Mouse (Mus musculus): Measurements from ENCODE around the gene Creb5. TPM values are rescaled to one million over a fixed set of nuclear protein-coding genes. Genes with fewer than 3 reads are reported as not detected.
"Not testable (repeated sequence)": the region's sequence is repeated elsewhere in the genome, so short reads cannot be mapped to it uniquely, and the experiment has no call there.

Gene Creb5
- polyA plus RNA-seq, 1 experiment from 2014 or later = 4.2 TPM

GRCm38 (mm10) chr6:53397797-53398196, 110.7 kb downstream of the Creb5 start:
- no peaks in the 10 kb centered on the region for H3K27me3 ChIP-seq (ENCODE audit: control insufficient read depth, insufficient read depth, low read length)
- no peak for ATAC-seq (ENCODE audit: low FRiP score)
- no peak overlapping the region for H3K9ac ChIP-seq
- DNase-seq (ENCODE audit: low spot score) = no peak
- no peak overlapping the region for H3K27ac ChIP-seq
- H3K4me2 ChIP-seq (replicated peaks) = no peak overlapping the region
- WGBS = 57% methylated on average over 4 of the region's 4 CpGs
- no peaks in the 10 kb centered on the region for H3K9me3 ChIP-seq (ENCODE audit: control insufficient read depth, low read length)
- peaks cover 27% of the 10 kb centered on the region for H3K4me1 ChIP-seq (replicated peaks; ENCODE audit: control insufficient read depth, insufficient read depth, low read length)
- H3K4me3 ChIP-seq (replicated peaks; ENCODE audit: low read length) = no peak overlapping the region
- H3K36me3 ChIP-seq (replicated peaks; ENCODE audit: control insufficient read depth, insufficient read depth) = no peaks in the 10 kb centered on the region

- no peaks in the 10 kb centered on the region for H3K27me3 ChIP-seq (ENCODE audit: control insufficient read depth, insufficient read depth, low read length)
- 42% methylated on average over 18 of the region's 18 CpGs for WGBS
- no peak overlapping the region for H3K4me3 ChIP-seq (replicated peaks; ENCODE audit: low read length)
- no peaks in the 10 kb centered on the region for H3K36me3 ChIP-seq (replicated peaks; ENCODE audit: control insufficient read depth, insufficient read depth)
- no peak overlapping the region for H3K9ac ChIP-seq
- H3K4me2 ChIP-seq (replicated peaks) = no peak overlapping the region; the same call in 1 of the 2 replicates
- ATAC-seq (ENCODE audit: low FRiP score) = no peak
- no peaks in the 10 kb centered on the region for H3K9me3 ChIP-seq (ENCODE audit: control insufficient read depth, low read length)
- no peak for DNase-seq (ENCODE audit: low spot score)
- no peak overlapping the region for H3K27ac ChIP-seq
- H3K4me1 ChIP-seq (replicated peaks; ENCODE audit: control insufficient read depth, insufficient read depth, low read length) = peaks cover 27% of the 10 kb centered on the region
These were observed 111.4 kb downstream of the Creb5 start for GRCm38 (mm10) chr6:53398297-53399140.

- H3K27me3 ChIP-seq (ENCODE audit: control insufficient read depth, insufficient read depth, low read length) = no peaks in the 10 kb centered on the region
- H3K27ac ChIP-seq = no peak overlapping the region
- 0 out of 2 replicates have a peak, but pooled peaks cover 6% of the 10 kb centered on the region for H3K4me1 ChIP-seq (replicated peaks; ENCODE audit: control insufficient read depth, insufficient read depth, low read length)
- H3K9ac ChIP-seq = no peak overlapping the region
- no peak for DNase-seq (ENCODE audit: low spot score)
- 92% methylated on average over 6 of the region's 6 CpGs for WGBS
- no peak overlapping the region for H3K4me3 ChIP-seq (replicated peaks; ENCODE audit: low read length)
- no peak for ATAC-seq (ENCODE audit: low FRiP score)
- no peaks in the 10 kb centered on the region for H3K36me3 ChIP-seq (replicated peaks; ENCODE audit: control insufficient read depth, insufficient read depth)
- no peaks in the 10 kb centered on the region for H3K9me3 ChIP-seq (ENCODE audit: control insufficient read depth, low read length)
- H3K4me2 ChIP-seq (replicated peaks) = no peak overlapping the region
These were observed 114.3 kb downstream of the Creb5 start for GRCm38 (mm10) chr6:53401364-53401763.

- H3K4me2 ChIP-seq (replicated peaks); DNase-seq (ENCODE audit: low spot score); H3K9me3 ChIP-seq (ENCODE audit: control insufficient read depth, low read length); H3K27ac ChIP-seq; H3K4me3 ChIP-seq (replicated peaks; ENCODE audit: low read length); H3K9ac ChIP-seq; ATAC-seq (ENCODE audit: low FRiP score); H3K4me1 ChIP-seq (replicated peaks; ENCODE audit: control insufficient read depth, insufficient read depth, low read length); H3K36me3 ChIP-seq (replicated peaks; ENCODE audit: control insufficient read depth, insufficient read depth); H3K27me3 ChIP-seq (ENCODE audit: control insufficient read depth, insufficient read depth, low read length): not testable (repeated sequence)
- 97% methylated on average over 7 of the region's 7 CpGs for WGBS
These were observed 115.5 kb downstream of the Creb5 start for GRCm38 (mm10) chr6:53402551-53402950.

- WGBS = 92% methylated on average over 6 of the region's 6 CpGs
- Histone ChIP-seq H3K9me3 (ENCODE audit: control insufficient read depth, low read length) (no peaks in the 10 kb centered on the region), H3K27ac (no peak overlapping the region), H3K4me2 (replicated peaks) (no peak overlapping the region), H3K4me3 (replicated peaks; ENCODE audit: low read length) (no peak overlapping the region), H3K9ac (no peak overlapping the region), H3K36me3 (replicated peaks; ENCODE audit: control insufficient read depth, insufficient read depth) (no peaks in the 10 kb centered on the region), H3K4me1 (replicated peaks; ENCODE audit: control insufficient read depth, insufficient read depth, low read length) (no peaks in the 10 kb centered on the region), H3K27me3 (ENCODE audit: control insufficient read depth, insufficient read depth, low read length) (no peaks in the 10 kb centered on the region)
- ATAC-seq (ENCODE audit: low FRiP score) (no peak), DNase-seq (ENCODE audit: low spot score) (no peak)
These were observed 122.1 kb downstream of the Creb5 start for GRCm38 (mm10) chr6:53409183-53409582.

- Histone ChIP-seq H3K27me3 (ENCODE audit: control insufficient read depth, insufficient read depth, low read length) (no peaks in the 10 kb centered on the region), H3K4me1 (replicated peaks; ENCODE audit: control insufficient read depth, insufficient read depth, low read length) (0 out of 2 replicates have a peak, but pooled peaks cover 5% of the 10 kb centered on the region), H3K4me3 (replicated peaks; ENCODE audit: low read length) (no peak overlapping the region), H3K27ac (no peak overlapping the region), H3K9me3 (ENCODE audit: control insufficient read depth, low read length) (no peaks in the 10 kb centered on the region), H3K4me2 (replicated peaks) (no peak overlapping the region), H3K36me3 (replicated peaks; ENCODE audit: control insufficient read depth, insufficient read depth) (no peaks in the 10 kb centered on the region), H3K9ac (no peak overlapping the region)
- 51% methylated on average over 3 of the region's 3 CpGs for WGBS
- DNase-seq (ENCODE audit: low spot score) = no peak
- ATAC-seq (ENCODE audit: low FRiP score) = no peak
These were observed 134.3 kb downstream of the Creb5 start for GRCm38 (mm10) chr6:53421345-53421744.

GRCm38 (mm10) chr6:53429368-53429767, 142.3 kb downstream of the Creb5 start:
- peaks cover 10% of the 10 kb centered on the region for H3K4me1 ChIP-seq (replicated peaks; ENCODE audit: control insufficient read depth, insufficient read depth, low read length)
- no peak overlapping the region for H3K9ac ChIP-seq
- DNase-seq (ENCODE audit: low spot score) (no peak), ATAC-seq (ENCODE audit: low FRiP score) (no peak)
- H3K9me3 ChIP-seq (ENCODE audit: control insufficient read depth, low read length) = no peaks in the 10 kb centered on the region
- no peak overlapping the region for H3K4me2 ChIP-seq (replicated peaks)
- H3K27me3 ChIP-seq (ENCODE audit: control insufficient read depth, insufficient read depth, low read length) = no peaks in the 10 kb centered on the region
- no peak overlapping the region for H3K4me3 ChIP-seq (replicated peaks; ENCODE audit: low read length)
- WGBS = 60% methylated on average over 7 of the region's 7 CpGs
- H3K27ac ChIP-seq = no peak overlapping the region
- H3K36me3 ChIP-seq (replicated peaks; ENCODE audit: control insufficient read depth, insufficient read depth) = no peaks in the 10 kb centered on the region

- Histone ChIP-seq H3K36me3 (replicated peaks; ENCODE audit: control insufficient read depth, insufficient read depth) (no peaks in the 10 kb centered on the region), H3K27ac (no peak overlapping the region), H3K27me3 (ENCODE audit: control insufficient read depth, insufficient read depth, low read length) (no peaks in the 10 kb centered on the region), H3K9me3 (ENCODE audit: control insufficient read depth, low read length) (no peaks in the 10 kb centered on the region), H3K4me2 (replicated peaks) (no peak overlapping the region), H3K9ac (no peak overlapping the region), H3K4me1 (replicated peaks; ENCODE audit: control insufficient read depth, insufficient read depth, low read length) (peaks cover 10% of the 10 kb centered on the region), H3K4me3 (replicated peaks; ENCODE audit: low read length) (no peak overlapping the region)
- DNase-seq (ENCODE audit: low spot score) (no peak), ATAC-seq (ENCODE audit: low FRiP score) (no peak)
- 55% methylated on average over 4 of the region's 4 CpGs for WGBS
These were observed 142.8 kb downstream of the Creb5 start for GRCm38 (mm10) chr6:53429891-53430290.

- H3K4me3 ChIP-seq (replicated peaks; ENCODE audit: low read length) = no peak overlapping the region
- no peak overlapping the region for H3K9ac ChIP-seq
- H3K27ac ChIP-seq = no peak overlapping the region
- H3K4me1 ChIP-seq (replicated peaks; ENCODE audit: control insufficient read depth, insufficient read depth, low read length) = 0 out of 2 replicates have a peak, but pooled peaks cover 6% of the 10 kb centered on the region
- 94% methylated on average over 11 of the region's 11 CpGs for WGBS
- H3K9me3 ChIP-seq (ENCODE audit: control insufficient read depth, low read length) = no peaks in the 10 kb centered on the region
- no peaks in the 10 kb centered on the region for H3K27me3 ChIP-seq (ENCODE audit: control insufficient read depth, insufficient read depth, low read length)
- no peaks in the 10 kb centered on the region for H3K36me3 ChIP-seq (replicated peaks; ENCODE audit: control insufficient read depth, insufficient read depth)
- ATAC-seq (ENCODE audit: low FRiP score) (no peak), DNase-seq (ENCODE audit: low spot score) (no peak)
- no peak overlapping the region for H3K4me2 ChIP-seq (replicated peaks)
These were observed 158.9 kb downstream of the Creb5 start for GRCm38 (mm10) chr6:53445862-53446460.

Measured in hindbrain, embryonic 14.5 days (tissue).